ENCODE assay signal across 9 mouse cellular contexts in the genomic region with DNA sequence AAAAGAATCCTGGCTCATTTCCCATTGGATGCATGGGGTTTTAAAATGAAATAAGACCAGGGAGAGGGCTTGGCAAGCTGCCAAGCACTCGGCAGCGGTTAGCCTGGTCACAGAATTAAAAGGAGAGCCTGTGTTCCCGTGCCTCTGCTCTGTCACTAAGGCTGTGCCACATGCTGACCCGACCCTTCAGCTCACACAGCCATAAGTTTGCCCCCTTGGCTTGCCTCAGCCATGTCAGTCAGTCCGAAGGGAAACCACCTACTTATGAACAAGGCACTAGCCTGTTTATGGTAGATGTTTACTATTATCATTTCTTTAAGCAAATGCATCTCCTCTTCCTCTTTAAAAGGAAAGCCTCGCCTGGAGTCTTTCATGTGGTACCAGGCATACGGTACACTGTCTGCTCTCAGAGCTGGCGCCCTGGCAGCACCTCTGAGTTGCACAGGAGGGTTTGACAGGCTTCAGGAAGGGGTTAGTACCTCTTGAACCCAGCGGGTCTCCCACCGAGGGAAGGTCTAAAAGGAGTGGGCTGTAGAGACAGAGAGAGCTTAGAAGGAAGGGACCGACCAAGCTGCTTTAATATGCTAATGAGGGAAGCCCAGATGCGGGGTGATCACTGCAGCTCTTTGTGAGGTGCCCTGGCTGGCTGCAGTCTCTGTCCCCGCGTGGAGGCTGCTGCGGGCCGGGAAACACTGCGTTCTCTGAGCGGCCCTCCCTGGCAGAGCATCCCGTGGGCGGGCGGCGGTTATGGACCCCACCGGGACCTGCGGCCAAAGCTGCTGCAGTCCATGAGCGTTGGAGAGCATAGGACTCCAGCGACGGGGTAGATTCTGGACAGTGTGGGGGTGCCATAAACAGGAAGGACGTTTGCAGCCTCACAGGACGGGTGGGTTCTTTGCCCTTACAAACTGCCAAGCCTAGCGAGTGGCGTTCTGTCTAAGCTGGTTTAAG. TPM values are rescaled to one million over a fixed set of nuclear protein-coding genes. Genes with fewer than 3 reads are reported as not detected.
DNase-seq lines count a peak whose midpoint lies in the region; ATAC-seq lines count a peak whose summit lies in the region.
"Had no signal": no experiment of that assay in that cellular context is flagged by ENCODE, and none has a peak within 500 bp of the region (broad histone marks: within the 10 kb centered on the region; RNA-seq: fewer than 3 reads in every experiment).

No protein-coding gene starts in this region.

- peak overlapping the region; percentile 93 for H3K27ac ChIP-seq in forebrain, embryonic 16.5 days (ENCODE audit: low read length)
- H3K27ac ChIP-seq in limb, embryonic 11.5 days (replicated peaks; ENCODE audit: low read depth, low read length): no peak overlapping the region
- H3K27ac ChIP-seq in neural tube, embryonic 13.5 days (replicated peaks): peak overlapping the region; percentile 93

- no peaks in the 10 kb centered on the region for H3K36me3 ChIP-seq in forebrain, embryonic 16.5 days (ENCODE audit: control insufficient read depth, insufficient read depth)
- no peaks in the 10 kb centered on the region for H3K36me3 ChIP-seq in limb, embryonic 11.5 days (ENCODE audit: control insufficient read depth, insufficient read depth, low read length)
- no peaks in the 10 kb centered on the region for H3K36me3 ChIP-seq in neural tube, embryonic 13.5 days
- H3K36me3 ChIP-seq: G1E had no signal

- peak; percentile 85 for ATAC-seq in forebrain, embryonic 16.5 days
- ATAC-seq in limb, embryonic 11.5 days (ENCODE audit: insufficient number of reproducible peaks, low FRiP score, low TSS enrichment, low read depth): peak; percentile 93
- peak; percentile 90 for ATAC-seq in neural tube, embryonic 13.5 days (ENCODE audit: low read depth)

- no peaks in the 10 kb centered on the region for H3K9me3 ChIP-seq in forebrain, embryonic 16.5 days (ENCODE audit: control insufficient read depth, low read length)
- no peaks in the 10 kb centered on the region for H3K9me3 ChIP-seq in limb, embryonic 11.5 days (ENCODE audit: control insufficient read depth, low read length)
- no peaks in the 10 kb centered on the region for H3K9me3 ChIP-seq in neural tube, embryonic 13.5 days

- WGBS in forebrain, embryonic 16.5 days: under 1% methylated on average over 31 of the region's 31 CpGs
- 4% methylated on average over 31 of the region's 31 CpGs for WGBS in limb, embryonic 11.5 days
- 1% methylated on average over 31 of the region's 31 CpGs for WGBS in neural tube, embryonic 13.5 days

- peak; percentile 2 for DNase-seq in heart, adult 8-10 months (ENCODE audit: low spot score)
- DNase-seq in heart, adult 11 months: no peak
- DNase-seq in cerebellum, adult 11 months: peak; percentile 6
- DNase-seq in hindlimb bud, embryonic 11.5 days (ENCODE audit: extremely low spot score, low read depth, low spot score): peak; percentile 56
- peak; percentile 79 for DNase-seq in limb, embryonic 11.5 days (ENCODE audit: low spot score)
- no peak for DNase-seq in T-cell, adult 2 months (ENCODE audit: low spot score)

- H3K9ac ChIP-seq in forebrain, embryonic 16.5 days (replicated peaks; ENCODE audit: low read depth, low read length): peak overlapping the region; percentile 90
- peak overlapping the region; percentile 53 for H3K9ac ChIP-seq in limb, embryonic 11.5 days (ENCODE audit: low read length)
- peak overlapping the region; percentile 76 for H3K9ac ChIP-seq in neural tube, embryonic 13.5 days

- H3K4me3 ChIP-seq in forebrain, embryonic 16.5 days (replicated peaks; ENCODE audit: low read length): peak overlapping the region; percentile 54
- peak overlapping the region; percentile 37 for H3K4me3 ChIP-seq in limb, embryonic 11.5 days (ENCODE audit: low read depth, low read length)
- peak overlapping the region; percentile 43 for H3K4me3 ChIP-seq in neural tube, embryonic 13.5 days

- peaks cover 21% of the 10 kb centered on the region for H3K4me1 ChIP-seq in forebrain, embryonic 16.5 days (replicated peaks; ENCODE audit: control insufficient read depth, insufficient read depth, low read length)
- 0 out of 2 replicates have a peak, but pooled peaks cover 6% of the 10 kb centered on the region for H3K4me1 ChIP-seq in limb, embryonic 11.5 days (ENCODE audit: control insufficient read depth, insufficient read depth, low read length)
- H3K4me1 ChIP-seq in neural tube, embryonic 13.5 days (replicated peaks): peaks cover 26% of the 10 kb centered on the region

- no peaks in the 10 kb centered on the region for H3K27me3 ChIP-seq in forebrain, embryonic 16.5 days (replicated peaks; ENCODE audit: control insufficient read depth, insufficient read depth, low read length)
- no peaks in the 10 kb centered on the region for H3K27me3 ChIP-seq in limb, embryonic 11.5 days (ENCODE audit: control insufficient read depth, insufficient read depth, low read length)
- no peaks in the 10 kb centered on the region for H3K27me3 ChIP-seq in neural tube, embryonic 13.5 days

- H3K4me2 ChIP-seq in forebrain, embryonic 16.5 days (ENCODE audit: low read length): peak overlapping the region; percentile 85
- H3K4me2 ChIP-seq in limb, embryonic 11.5 days (ENCODE audit: low read depth, severe bottlenecking): peak overlapping the region; percentile 80
- H3K4me2 ChIP-seq in neural tube, embryonic 13.5 days: peak overlapping the region; percentile 74

RNA-seq across cellular contexts. Expression of a gene that starts 14.0 kb away (rescaled TPM):
- under 1 TPM; 0.66 to 0.88 (median 0.74) TPM for total RNA-seq in heart, adult 8-10 months (2022)
- polyA plus RNA-seq in forebrain, embryonic 16.5 days (2015; fragmentation: Nextera tagmentation; extraction: Ambion mirVana): 44.9 and 46.2 TPM in 2 replicates
- 1.8 and 2.0 TPM in 2 replicates for polyA plus RNA-seq in limb, embryonic 11.5 days (2014; fragmentation: Nextera tagmentation; extraction: Ambion mirVana)
- polyA plus RNA-seq in neural tube, embryonic 13.5 days (2015; fragmentation: Nextera tagmentation; extraction: Ambion mirVana): 24.5 and 26.3 TPM in 2 replicates
- total RNA-seq: G1E had no signal
- polyA plus RNA-seq: G1E had no signal

Comparison
In these comparisons a context has a peak if more than half of its experiments do, and no peak if none do; other contexts are left out.
1. DNase-seq: peak in heart, adult 8-10 months (single experiment), cerebellum, adult 11 months (single experiment), hindlimb bud, embryonic 11.5 days (single experiment) and limb, embryonic 11.5 days (single experiment); none in heart, adult 11 months (single experiment) and T-cell, adult 2 months (single experiment).
2. Peak in every context shown above with its lines, with median percentiles within 50 percentile points of each other: ATAC-seq, H3K4me2 ChIP-seq, H3K4me3 ChIP-seq and H3K9ac ChIP-seq.